Mouse (Mus musculus): Measurements from ENCODE around the gene Arhgdig. TPM values are rescaled to one million over a fixed set of nuclear protein-coding genes. Genes with fewer than 3 reads are reported as not detected.
A peak's percentile ranks its signal among the peaks of the same experiment; 100 is the strongest.
"Not testable (repeated sequence)": the region's sequence is repeated elsewhere in the genome, so short reads cannot be mapped to it uniquely, and the experiment has no call there.

The Arhgdig gene
- polyA plus RNA-seq, 1 experiment from 2014 or later: 15.9 TPM

DNA sequence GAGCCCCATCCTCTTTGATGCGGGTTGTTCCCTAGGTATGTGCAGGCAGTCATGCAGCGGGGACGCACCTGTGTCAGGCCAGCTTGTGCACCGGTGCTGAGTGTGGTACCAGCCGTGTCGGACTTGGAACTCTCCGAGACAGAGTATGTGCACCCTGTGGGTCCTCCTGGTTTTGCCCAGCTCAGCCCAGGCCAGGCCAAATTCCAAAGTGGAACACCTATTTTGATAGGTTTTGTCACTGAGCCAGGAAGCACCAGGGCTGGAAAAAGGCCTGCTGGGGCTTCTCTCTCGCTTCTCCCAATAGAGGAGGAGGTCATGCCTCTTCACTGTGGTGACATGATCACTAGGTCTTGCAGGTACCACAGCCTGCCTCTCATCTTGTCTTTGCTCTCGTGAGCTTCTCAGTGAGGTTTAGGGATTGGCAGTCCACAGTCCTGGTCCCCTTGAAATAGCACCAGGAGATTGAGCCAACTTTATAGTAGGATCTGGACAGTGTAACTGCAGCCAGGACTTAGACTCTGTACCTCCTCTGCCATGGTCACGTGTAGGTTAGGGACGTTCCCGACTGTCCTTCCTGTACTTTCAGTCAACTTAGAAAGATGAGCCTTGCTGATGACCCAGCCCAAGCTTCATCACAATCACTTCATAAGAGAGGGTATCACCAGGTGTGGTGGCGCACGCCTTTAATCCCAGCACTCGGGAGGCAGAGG is 14.9 kb downstream of the Arhgdig start:
- H3K27me3 ChIP-seq (ENCODE audit: insufficient read depth, low read length): no peaks in the 10 kb centered on the region
- DNase-seq (no peak), ATAC-seq (ENCODE audit: insufficient read depth) (no peak)
- TF ChIP-seq CTCF (IDR thresholded peaks at IDR 0.05; ENCODE audit: low read depth): no peak
- no peak overlapping the region for H3K4me2 ChIP-seq
- H3K4me1 ChIP-seq (ENCODE audit: insufficient read depth): no peaks in the 10 kb centered on the region
- H3K4me3 ChIP-seq (ENCODE audit: low read depth, low read length): no peak overlapping the region
- H3K27ac ChIP-seq (ENCODE audit: low read depth): no peak overlapping the region
- WGBS: 95% methylated on average over 15 of the region's 15 CpGs
- H3K36me3 ChIP-seq (ENCODE audit: insufficient read depth): peaks cover 88% of the 10 kb centered on the region
- H3K9me3 ChIP-seq (ENCODE audit: low read depth, low read length): no peaks in the 10 kb centered on the region
- no peak overlapping the region for H3K9ac ChIP-seq

DNA sequence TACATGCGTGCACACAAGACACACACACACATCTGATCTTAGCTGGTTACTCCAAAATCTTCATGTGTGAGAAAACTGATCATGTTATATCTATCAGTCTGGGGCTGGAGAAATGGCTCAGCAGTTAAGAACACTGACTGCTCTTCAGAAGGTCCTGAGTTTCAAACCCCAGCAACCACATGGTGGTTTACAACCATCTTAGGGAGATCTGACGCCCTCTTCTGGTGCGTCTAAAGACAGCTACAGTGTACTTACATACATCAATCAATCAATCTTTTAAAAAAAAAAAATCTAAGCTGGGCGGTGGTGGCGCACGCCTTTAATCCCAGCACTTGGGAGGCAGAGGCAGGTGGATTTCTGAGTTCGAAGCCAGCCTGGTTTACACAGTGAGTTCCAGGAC is 16.1 kb downstream of the Arhgdig start:
- not testable (repeated sequence) for H3K9me3 ChIP-seq (ENCODE audit: low read depth, low read length); H3K4me2 ChIP-seq; H3K4me1 ChIP-seq (ENCODE audit: insufficient read depth); ATAC-seq (ENCODE audit: insufficient read depth); DNase-seq; H3K4me3 ChIP-seq (ENCODE audit: low read depth, low read length); H3K27ac ChIP-seq (ENCODE audit: low read depth); H3K9ac ChIP-seq; H3K27me3 ChIP-seq (ENCODE audit: insufficient read depth, low read length)
- 0 out of 2 replicates have a peak, but pooled peaks have one; percentile 5 for TF ChIP-seq CTCF (IDR thresholded peaks at IDR 0.05; ENCODE audit: low read depth)
- peaks cover 88% of the 10 kb centered on the region for H3K36me3 ChIP-seq (ENCODE audit: insufficient read depth)
- WGBS: 88% methylated on average over 7 of the region's 7 CpGs

GRCm38 (mm10) chr17:26188091-26188805 is 19.3 kb downstream of the Arhgdig start:
- Histone ChIP-seq H3K27me3 (ENCODE audit: insufficient read depth, low read length) (no peaks in the 10 kb centered on the region), H3K9me3 (ENCODE audit: low read depth, low read length) (no peaks in the 10 kb centered on the region), H3K4me1 (ENCODE audit: insufficient read depth) (no peaks in the 10 kb centered on the region), H3K4me2 (no peak overlapping the region), H3K27ac (ENCODE audit: low read depth) (no peak overlapping the region), H3K36me3 (ENCODE audit: insufficient read depth) (peaks cover 90% of the 10 kb centered on the region), H3K9ac (no peak overlapping the region), H3K4me3 (ENCODE audit: low read depth, low read length) (no peak overlapping the region)
- DNase-seq (no peak), ATAC-seq (ENCODE audit: insufficient read depth) (no peak)
- WGBS: 92% methylated on average over 11 of the region's 11 CpGs
- TF ChIP-seq CTCF (IDR thresholded peaks at IDR 0.05; ENCODE audit: low read depth): no peak

GRCm38 (mm10) chr17:26187592-26187991 is 20.0 kb downstream of the Arhgdig start:
- peaks cover 87% of the 10 kb centered on the region for H3K36me3 ChIP-seq (ENCODE audit: insufficient read depth)
- no peak overlapping the region for H3K27ac ChIP-seq (ENCODE audit: low read depth)

DNA sequence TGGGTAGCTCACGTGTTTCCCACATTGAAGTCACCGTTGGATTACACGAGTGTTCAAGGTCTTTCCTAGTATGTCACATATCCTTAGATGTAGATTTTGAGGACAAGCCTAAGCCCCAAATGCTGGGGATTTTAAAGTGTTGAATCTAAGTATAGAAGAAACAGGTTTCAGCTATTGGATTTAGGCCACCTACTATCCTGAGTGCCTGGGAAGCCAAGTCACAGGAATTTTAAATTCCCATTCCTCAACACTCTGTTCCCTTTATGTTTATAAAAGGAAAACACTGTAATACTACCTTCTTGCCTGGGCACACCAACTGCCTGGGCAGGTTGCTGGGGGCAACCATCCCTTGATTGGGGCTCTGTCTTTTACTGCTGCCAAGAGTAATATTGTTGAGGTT is 26.4 kb downstream of the Arhgdig start:
- Histone ChIP-seq H3K36me3 (ENCODE audit: insufficient read depth) (peaks cover 57% of the 10 kb centered on the region), H3K4me1 (ENCODE audit: insufficient read depth) (no peaks in the 10 kb centered on the region), H3K27me3 (ENCODE audit: insufficient read depth, low read length) (no peaks in the 10 kb centered on the region), H3K4me3 (ENCODE audit: low read depth, low read length) (no peak overlapping the region), H3K4me2 (no peak overlapping the region), H3K27ac (ENCODE audit: low read depth) (no peak overlapping the region), H3K9ac (no peak overlapping the region), H3K9me3 (ENCODE audit: low read depth, low read length) (no peaks in the 10 kb centered on the region)
- DNase-seq: no peak
- ATAC-seq (ENCODE audit: insufficient read depth): no peak
- WGBS: 93% methylated on average over 3 of the region's 3 CpGs
- TF ChIP-seq CTCF (IDR thresholded peaks at IDR 0.05; ENCODE audit: low read depth): no peak

More at GRCm38 (mm10) chr17:26187592-26187991, 20.0 kb downstream of the Arhgdig start:
- Histone ChIP-seq H3K9me3 (ENCODE audit: low read depth, low read length) (no peaks in the 10 kb centered on the region), H3K27me3 (ENCODE audit: insufficient read depth, low read length) (no peaks in the 10 kb centered on the region), H3K4me1 (ENCODE audit: insufficient read depth) (no peaks in the 10 kb centered on the region), H3K9ac (no peak overlapping the region), H3K4me3 (ENCODE audit: low read depth, low read length) (no peak overlapping the region), H3K4me2 (no peak overlapping the region)
- no peak for DNase-seq
- no peak for TF ChIP-seq CTCF (IDR thresholded peaks at IDR 0.05; ENCODE audit: low read depth)
- ATAC-seq (ENCODE audit: insufficient read depth): no peak
- WGBS: 95% methylated on average over 5 of the region's 5 CpGs

DNA sequence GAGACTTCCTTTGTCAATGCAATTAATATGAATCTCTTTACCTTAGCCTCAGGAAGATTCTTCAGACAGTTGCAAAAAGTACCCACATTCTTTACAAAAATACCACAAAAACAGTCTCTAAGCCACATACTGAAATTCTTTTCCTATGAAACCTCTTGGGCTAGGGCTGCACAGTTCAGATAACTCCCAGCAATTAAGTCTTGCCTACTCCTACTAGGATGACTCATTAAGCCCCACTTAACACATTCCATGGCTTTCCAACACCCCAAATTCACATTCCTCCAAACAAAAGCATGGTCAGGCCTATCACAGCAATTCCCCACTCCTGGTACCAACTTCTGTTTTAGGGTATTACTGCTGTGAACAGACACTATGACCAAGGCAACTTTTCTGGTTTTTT is 29.0 kb downstream of the Arhgdig start:
- no peak overlapping the region for H3K9ac ChIP-seq
- no peaks in the 10 kb centered on the region for H3K27me3 ChIP-seq (ENCODE audit: insufficient read depth, low read length)
- DNase-seq (no peak), ATAC-seq (ENCODE audit: insufficient read depth) (no peak)
- H3K4me2 ChIP-seq: no peak overlapping the region
- H3K27ac ChIP-seq (ENCODE audit: low read depth): no peak overlapping the region
- peaks cover 44% of the 10 kb centered on the region for H3K36me3 ChIP-seq (ENCODE audit: insufficient read depth)
- H3K9me3 ChIP-seq (ENCODE audit: low read depth, low read length): no peaks in the 10 kb centered on the region
- no peak for TF ChIP-seq CTCF (IDR thresholded peaks at IDR 0.05; ENCODE audit: low read depth)
- H3K4me1 ChIP-seq (ENCODE audit: insufficient read depth): no peaks in the 10 kb centered on the region
- no peak overlapping the region for H3K4me3 ChIP-seq (ENCODE audit: low read depth, low read length)

GRCm38 (mm10) chr17:26175248-26175647 is 32.3 kb downstream of the Arhgdig start:
- ATAC-seq (ENCODE audit: insufficient read depth); H3K9ac ChIP-seq; H3K9me3 ChIP-seq (ENCODE audit: low read depth, low read length); H3K27me3 ChIP-seq (ENCODE audit: insufficient read depth, low read length); H3K4me2 ChIP-seq; H3K4me1 ChIP-seq (ENCODE audit: insufficient read depth); H3K4me3 ChIP-seq (ENCODE audit: low read depth, low read length); H3K27ac ChIP-seq (ENCODE audit: low read depth); DNase-seq: not testable (repeated sequence)
- 84% methylated on average over 2 of the region's 2 CpGs for WGBS
- H3K36me3 ChIP-seq (ENCODE audit: insufficient read depth): peaks cover 29% of the 10 kb centered on the region
- peak; percentile 21 for TF ChIP-seq CTCF (IDR thresholded peaks at IDR 0.05; ENCODE audit: low read depth)
